Mouse (Mus musculus): ENCODE results near the gene Stim1. TPM values are rescaled to one million over a fixed set of nuclear protein-coding genes. Genes with fewer than 3 reads are reported as not detected.

Stim1 gene
- total RNA-seq, 2 experiments from 2014 or later, result 28.3 to 48.2 TPM

GRCm38 (mm10) chr7:102422036-102422435, 154.4 kb downstream of the Stim1 start:
- ATAC-seq (replicated peaks; ENCODE audit: poor library complexity, severe bottlenecking), result no peak

GRCm38 (mm10) chr7:102425933-102426685, 158.5 kb downstream of the Stim1 start:
- peak; percentile 88 for ATAC-seq (replicated peaks; ENCODE audit: poor library complexity, severe bottlenecking)

GRCm38 (mm10) chr7:102434344-102434743, 166.7 kb downstream of the Stim1 start:
- peak; percentile 50 for ATAC-seq (replicated peaks; ENCODE audit: poor library complexity, severe bottlenecking)

GRCm38 (mm10) chr7:102440822-102441656, 173.4 kb downstream of the Stim1 start:
- ATAC-seq (replicated peaks; ENCODE audit: poor library complexity, severe bottlenecking), result no peak

- peak; percentile 99 for ATAC-seq (replicated peaks; ENCODE audit: poor library complexity, severe bottlenecking)
These were observed 174.2 kb downstream of the Stim1 start, which contains the start of gene Rrm1 for GRCm38 (mm10) chr7:102441657-102442391. Gene Rrm1, plus strand, starts transcription at chr7:102441695.

GRCm38 (mm10) chr7:102442432-102442831, 174.8 kb downstream of the Stim1 start:
- ATAC-seq (replicated peaks; ENCODE audit: poor library complexity, severe bottlenecking), result no peak

GRCm38 (mm10) chr7:102444301-102444700, 176.7 kb downstream of the Stim1 start:
- ATAC-seq (replicated peaks; ENCODE audit: poor library complexity, severe bottlenecking), result no peak

- no peak for ATAC-seq (replicated peaks; ENCODE audit: poor library complexity, severe bottlenecking)
These were observed 178.8 kb downstream of the Stim1 start for GRCm38 (mm10) chr7:102446438-102446837.

GRCm38 (mm10) chr7:102458618-102459380, 191.2 kb downstream of the Stim1 start:
- ATAC-seq (replicated peaks; ENCODE audit: poor library complexity, severe bottlenecking), result no peak

GRCm38 (mm10) chr7:102467566-102467965, 200.0 kb downstream of the Stim1 start:
- no peak for ATAC-seq (replicated peaks; ENCODE audit: poor library complexity, severe bottlenecking)

GRCm38 (mm10) chr7:102472675-102473074, 205.1 kb downstream of the Stim1 start:
- ATAC-seq (replicated peaks; ENCODE audit: poor library complexity, severe bottlenecking), result no peak

- no peak for ATAC-seq (replicated peaks; ENCODE audit: poor library complexity, severe bottlenecking)
These were observed 209.0 kb downstream of the Stim1 start for GRCm38 (mm10) chr7:102476601-102477000.

GRCm38 (mm10) chr7:102477377-102477776, 209.8 kb downstream of the Stim1 start:
- ATAC-seq (replicated peaks; ENCODE audit: poor library complexity, severe bottlenecking), result no peak

- ATAC-seq (replicated peaks; ENCODE audit: poor library complexity, severe bottlenecking), result no peak
These were observed 210.8 kb downstream of the Stim1 start for GRCm38 (mm10) chr7:102478425-102478824.

- ATAC-seq (replicated peaks; ENCODE audit: poor library complexity, severe bottlenecking), result no peak
These were observed 211.3 kb downstream of the Stim1 start for GRCm38 (mm10) chr7:102478926-102479325.

GRCm38 (mm10) chr7:102479368-102480078, 211.9 kb downstream of the Stim1 start:
- ATAC-seq (replicated peaks; ENCODE audit: poor library complexity, severe bottlenecking), result no peak

GRCm38 (mm10) chr7:102480821-102481220, 213.2 kb downstream of the Stim1 start:
- no peak for ATAC-seq (replicated peaks; ENCODE audit: poor library complexity, severe bottlenecking)

GRCm38 (mm10) chr7:102481579-102481978, 214.0 kb downstream of the Stim1 start, which contains the start of gene Olfr543:
Gene Olfr543, minus strand, starts transcription at chr7:102481679.
- no peak for ATAC-seq (replicated peaks; ENCODE audit: poor library complexity, severe bottlenecking)

GRCm38 (mm10) chr7:102483665-102484064, 216.1 kb downstream of the Stim1 start:
- ATAC-seq (replicated peaks; ENCODE audit: poor library complexity, severe bottlenecking), result no peak
